ENCODE assay signal across 26 mouse cellular contexts in genomic region chr1:42474831-42475230, GRCm38 (mm10).
"Had no signal": no experiment of that assay in that cellular context is flagged by ENCODE, and none has a peak within 500 bp of the region (broad histone marks: within the 10 kb centered on the region; RNA-seq: fewer than 3 reads in every experiment).

No protein-coding gene starts in this region.

- H3K27ac ChIP-seq: heart, adult 2 months; heart, embryonic 13.5 days; heart, embryonic 15.5 days; hindbrain, embryonic 13.5 days; hindbrain, embryonic 15.5 days; hindbrain, postnatal 0 days; kidney, embryonic 15.5 days; kidney, postnatal 0 days; layer of hippocampus, adult 2 months; left cerebral cortex, adult 2 months; limb, embryonic 10.5 days; limb, embryonic 12.5 days had no signal

- DNase-seq: gastrocnemius, postnatal 14 days; gastrocnemius, postnatal 36 days; heart, adult 11 months; heart, adult 2 months; heart, postnatal 14 days; heart, postnatal 36 days; kidney, adult 11 months; kidney, adult 2 months; kidney, adult 9 months; kidney, postnatal 14 days; kidney, postnatal 36 days; liver had no signal

- H3K27me3 ChIP-seq: heart, embryonic 13.5 days; heart, embryonic 15.5 days; hindbrain, embryonic 13.5 days; hindbrain, embryonic 15.5 days; kidney, embryonic 15.5 days; limb, embryonic 12.5 days had no signal

- H3K9ac ChIP-seq: heart, embryonic 13.5 days; heart, embryonic 15.5 days; hindbrain, embryonic 13.5 days; hindbrain, embryonic 15.5 days; kidney, embryonic 15.5 days; limb, embryonic 12.5 days had no signal

- H3K36me3 ChIP-seq: heart, embryonic 13.5 days; heart, embryonic 15.5 days; hindbrain, embryonic 13.5 days; hindbrain, embryonic 15.5 days; kidney, embryonic 15.5 days; limb, embryonic 10.5 days; limb, embryonic 12.5 days had no signal

- H3K4me3 ChIP-seq: heart, adult 2 months; heart, embryonic 13.5 days; heart, embryonic 15.5 days; hindbrain, embryonic 13.5 days; hindbrain, embryonic 15.5 days; kidney, embryonic 15.5 days; layer of hippocampus, adult 2 months; left cerebral cortex, adult 2 months; limb, embryonic 10.5 days; limb, embryonic 12.5 days had no signal

- H3K4me2 ChIP-seq: heart, embryonic 11.5 days; heart, embryonic 13.5 days; heart, embryonic 15.5 days; hindbrain, embryonic 13.5 days; hindbrain, embryonic 15.5 days; kidney, embryonic 15.5 days; limb, embryonic 12.5 days; liver, embryonic 11.5 days had no signal

- H3K9me3 ChIP-seq: heart, embryonic 13.5 days; heart, embryonic 15.5 days; hindbrain, embryonic 13.5 days; hindbrain, embryonic 15.5 days; kidney, embryonic 15.5 days; limb, embryonic 10.5 days; limb, embryonic 12.5 days had no signal

- H3K4me1 ChIP-seq: heart, embryonic 13.5 days; heart, embryonic 15.5 days had no signal

- ATAC-seq: hindbrain, postnatal 0 days; intestine, embryonic 16.5 days had no signal
